Mouse (Mus musculus) neural tube, embryonic 11.5 days (tissue): ENCODE data around the gene Adipoq. TPM values are rescaled to one million over a fixed set of nuclear protein-coding genes. Genes with fewer than 3 reads are reported as not detected.

ENCODE experiments used
- ATAC-seq: fragments of 200-750 bp; cut with Nextera tagmentation; 2 replicates; pipeline ENCODE4 v1.8.0; 2017; ENCODE audit warnings: moderate number of reproducible peaks, mild to moderate bottlenecking, moderate TSS enrichment, moderate library complexity; ENCODE audit not compliant: insufficient read depth, low FRiP score, low TSS enrichment
- DNase-seq: peaks from one replicate; pipeline ENCODE4 v3.0.0-alpha.2; 2015; ENCODE audit warnings: low spot score
- H3K27ac ChIP-seq: fragments of 300-500 bp; sonication (generic); 2 replicates; pipeline ENCODE4 v1.5.1; 2014; ENCODE audit warnings: low read depth, mild to moderate bottlenecking, low read length
- H3K27me3 ChIP-seq: fragments of 300-500 bp; sonication (generic); 2 replicates; pipeline ENCODE4 v1.6.1; 2014; ENCODE audit warnings: mild to moderate bottlenecking, low read length, mixed read lengths; ENCODE audit not compliant: control insufficient read depth, insufficient read depth
- H3K36me3 ChIP-seq: fragments of 300-500 bp; sonication (generic); 2 replicates; pipeline ENCODE4 v1.6.1; 2014; ENCODE audit warnings: mild to moderate bottlenecking, low read length, moderate library complexity, mixed read lengths; ENCODE audit not compliant: control insufficient read depth, insufficient read depth
- H3K4me1 ChIP-seq: fragments of 300-500 bp; sonication (generic); 2 replicates; pipeline ENCODE4 v1.6.1; 2014; ENCODE audit warnings: low read length, mixed read lengths; ENCODE audit not compliant: control insufficient read depth, insufficient read depth
- H3K4me2 ChIP-seq: fragments of 300-500 bp; sonication (generic); 2 replicates; pipeline ENCODE4 v1.6.1; 2014; ENCODE audit warnings: low read depth, mild to moderate bottlenecking, moderate library complexity
- H3K4me3 ChIP-seq: fragments of 300-500 bp; sonication (generic); 2 replicates; pipeline ENCODE4 v1.5.1; 2014; ENCODE audit warnings: low read depth, low read length
- H3K9ac ChIP-seq: fragments of 300-500 bp; sonication (generic); 2 replicates; pipeline ENCODE4 v1.6.1; 2014; ENCODE audit warnings: mild to moderate bottlenecking, low read length
- H3K9me3 ChIP-seq: fragments of 300-500 bp; sonication (generic); 2 replicates; pipeline ENCODE4 v1.6.1; 2016; ENCODE audit warnings: low read length; ENCODE audit not compliant: control insufficient read depth
- WGBS: fragments of 180-500 bp; shearing (Covaris S2); extraction: QIAGEN DNeasy Blood & Tissue Kit; methylation state at CpG from one replicate; pipeline ENCODE4 v1.1.7; 2014; 5-methylcytosine and 5-hydroxymethylcytosine counted together
- polyA plus RNA-seq: library from polyadenylated mRNA; unstranded; fragments of >200 nt; fragmentation: Nextera tagmentation; extraction: Ambion mirVana; gene quantifications from 2 replicates; pipeline ENCODE4 v1.2.1, GENCODE M21; 2014

Gene Adipoq
- polyA plus RNA-seq, 1 experiment from 2014 or later: not detected

- H3K36me3 ChIP-seq: peaks cover 15% of the 10 kb centered on the region
- H3K27me3 ChIP-seq: no peaks in the 10 kb centered on the region
- DNase-seq (no peak), ATAC-seq (no peak)
- H3K4me1 ChIP-seq: peaks cover 11% of the 10 kb centered on the region
- 65% methylated on average over 9 of the region's 9 CpGs for WGBS
- no peak overlapping the region for H3K27ac ChIP-seq
- no peaks in the 10 kb centered on the region for H3K9me3 ChIP-seq
- H3K4me2 ChIP-seq: no peak overlapping the region
- H3K4me3 ChIP-seq: no peak overlapping the region
- H3K9ac ChIP-seq: no peak overlapping the region
Measured at GRCm38 (mm10) chr16:23112861-23113435, 33.4 kb upstream of the Adipoq start.

GRCm38 (mm10) chr16:23113903-23114302 lies 32.4 kb upstream of the Adipoq start:
- Histone ChIP-seq H3K4me2 (no peak overlapping the region), H3K9ac (no peak overlapping the region), H3K27me3 (no peaks in the 10 kb centered on the region), H3K9me3 (no peaks in the 10 kb centered on the region), H3K27ac (no peak overlapping the region), H3K4me3 (no peak overlapping the region), H3K4me1 (peaks cover 10% of the 10 kb centered on the region), H3K36me3 (peaks cover 15% of the 10 kb centered on the region)
- no peak for DNase-seq
- ATAC-seq: no peak

- H3K9ac ChIP-seq: no peak overlapping the region
- H3K4me2 ChIP-seq: no peak overlapping the region
- peak; percentile 27; the same call in 1 of the 2 replicates for ATAC-seq
- H3K27ac ChIP-seq: no peak overlapping the region
- WGBS: 72% methylated on average over 5 of the region's 5 CpGs
- no peaks in the 10 kb centered on the region for H3K9me3 ChIP-seq
- peaks cover 12% of the 10 kb centered on the region for H3K36me3 ChIP-seq
- DNase-seq: no peak
- H3K4me3 ChIP-seq: no peak overlapping the region
- peaks cover 4% of the 10 kb centered on the region; the same call in 1 of the 2 replicates for H3K4me1 ChIP-seq
- H3K27me3 ChIP-seq: no peaks in the 10 kb centered on the region
Measured at GRCm38 (mm10) chr16:23114339-23115171, 31.8 kb upstream of the Adipoq start.

GRCm38 (mm10) chr16:23115486-23115885 lies 30.9 kb upstream of the Adipoq start:
- no peak for DNase-seq
- peaks cover 8% of the 10 kb centered on the region; the same call in 1 of the 2 replicates for H3K36me3 ChIP-seq
- H3K9ac ChIP-seq: no peak overlapping the region
- H3K4me2 ChIP-seq: no peak overlapping the region
- no peak overlapping the region for H3K27ac ChIP-seq
- WGBS: 89% methylated on average over 3 of the region's 3 CpGs
- no peaks in the 10 kb centered on the region; the same call in 1 of the 2 replicates for H3K4me1 ChIP-seq
- no peaks in the 10 kb centered on the region for H3K27me3 ChIP-seq
- no peak for ATAC-seq
- no peak overlapping the region for H3K4me3 ChIP-seq
- H3K9me3 ChIP-seq: no peaks in the 10 kb centered on the region

GRCm38 (mm10) chr16:23117173-23117572 lies 29.2 kb upstream of the Adipoq start:
- Histone ChIP-seq H3K27me3 (no peaks in the 10 kb centered on the region), H3K4me2 (no peak overlapping the region), H3K4me1 (no peaks in the 10 kb centered on the region), H3K27ac (no peak overlapping the region), H3K9me3 (no peaks in the 10 kb centered on the region), H3K4me3 (no peak overlapping the region), H3K36me3 (peaks cover 3% of the 10 kb centered on the region; the same call in 1 of the 2 replicates), H3K9ac (no peak overlapping the region)
- DNase-seq: no peak
- 63% methylated on average over 4 of the region's 4 CpGs for WGBS
- no peak for ATAC-seq

GRCm38 (mm10) chr16:23122446-23122845 lies 23.9 kb upstream of the Adipoq start:
- no peak for ATAC-seq
- no peaks in the 10 kb centered on the region for H3K27me3 ChIP-seq
- no peak overlapping the region for H3K9ac ChIP-seq
- no peaks in the 10 kb centered on the region for H3K9me3 ChIP-seq
- no peak overlapping the region for H3K27ac ChIP-seq
- peaks cover 3% of the 10 kb centered on the region for H3K36me3 ChIP-seq
- no peak overlapping the region for H3K4me2 ChIP-seq
- no peak overlapping the region for H3K4me3 ChIP-seq
- H3K4me1 ChIP-seq: peaks cover 5% of the 10 kb centered on the region; the same call in 1 of the 2 replicates
- 91% methylated on average over 3 of the region's 3 CpGs for WGBS
- DNase-seq: no peak

GRCm38 (mm10) chr16:23123104-23123503 lies 23.2 kb upstream of the Adipoq start:
- H3K27ac ChIP-seq: no peak overlapping the region
- DNase-seq: no peak
- ATAC-seq: no peak

GRCm38 (mm10) chr16:23124398-23124797 lies 21.9 kb upstream of the Adipoq start:
- H3K9me3 ChIP-seq: no peaks in the 10 kb centered on the region
- H3K4me1 ChIP-seq: peaks cover 10% of the 10 kb centered on the region
- no peak overlapping the region for H3K4me2 ChIP-seq
- H3K27ac ChIP-seq: no peak overlapping the region
- H3K36me3 ChIP-seq: peaks cover 3% of the 10 kb centered on the region
- no peak overlapping the region for H3K4me3 ChIP-seq
- DNase-seq (no peak), ATAC-seq (no peak)
- H3K9ac ChIP-seq: no peak overlapping the region
- WGBS: 93% methylated on average over 4 of the region's 4 CpGs
- H3K27me3 ChIP-seq: no peaks in the 10 kb centered on the region

More at GRCm38 (mm10) chr16:23123104-23123503, 23.2 kb upstream of the Adipoq start:
- Histone ChIP-seq H3K4me2 (no peak overlapping the region), H3K36me3 (peaks cover 3% of the 10 kb centered on the region), H3K27me3 (no peaks in the 10 kb centered on the region), H3K4me3 (no peak overlapping the region), H3K4me1 (peaks cover 5% of the 10 kb centered on the region; the same call in 1 of the 2 replicates), H3K9me3 (no peaks in the 10 kb centered on the region), H3K9ac (no peak overlapping the region)
- 93% methylated on average over 4 of the region's 4 CpGs for WGBS
